Mouse (Mus musculus): ENCODE measurements around the gene Gss. TPM values are rescaled to one million over a fixed set of nuclear protein-coding genes. Genes with fewer than 3 reads are reported as not detected.

The Gss gene
- 14.8 and 15.2 TPM in 2 replicates for polyA plus RNA-seq (2014; fragmentation: Nextera tagmentation; extraction: Ambion mirVana)

DNA sequence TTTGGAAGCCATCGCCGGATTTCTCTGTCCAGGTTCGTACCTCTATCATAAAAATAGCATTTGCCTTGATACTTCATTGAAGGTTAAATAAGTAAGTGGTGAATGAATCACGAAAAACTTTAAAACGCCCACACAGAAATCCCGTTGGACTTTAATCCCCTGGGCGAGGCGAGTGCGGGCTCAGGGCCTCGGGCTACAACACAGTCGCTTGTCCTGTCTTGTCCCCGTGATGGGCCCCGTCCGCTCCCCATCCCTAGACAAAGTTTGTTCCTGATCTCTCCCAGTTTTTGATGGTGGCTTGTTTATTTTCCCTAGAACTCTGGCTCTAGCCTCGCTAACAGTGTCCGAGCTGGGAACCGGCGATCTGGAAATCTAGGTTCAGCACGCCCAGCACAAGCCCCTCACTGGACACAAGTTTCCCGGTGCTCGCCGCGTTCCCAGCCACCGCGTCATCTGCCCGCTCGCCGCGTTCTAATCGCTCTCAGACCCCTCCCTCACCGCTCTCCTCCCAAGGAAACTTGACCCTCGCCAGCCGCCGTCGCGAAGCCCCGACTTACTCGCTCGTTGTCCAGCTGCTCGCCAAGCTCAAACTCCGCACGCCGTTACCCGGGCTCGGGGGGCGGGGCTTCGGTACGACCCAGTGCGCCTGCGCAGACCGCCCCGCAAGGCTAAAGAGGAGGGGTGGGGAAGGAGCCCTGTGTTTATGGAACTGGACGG lies at the start of gene Gss:
Gene Gss, minus strand, starts transcription at position 674 of the 717 bp plus-strand sequence.
- Histone ChIP-seq H3K4me1 (ENCODE audit: control insufficient read depth, insufficient read depth, low read length) (peaks cover 8% of the 10 kb centered on the region; the same call in 1 of the 2 replicates), H3K4me2 (ENCODE audit: low read length) (peak within 1 kb of the TSS; percentile 85), H3K9me3 (ENCODE audit: control insufficient read depth, low read length) (no peaks in the 10 kb centered on the region), H3K9ac (replicated peaks; ENCODE audit: low read length) (peak within 1 kb of the TSS; percentile 70), H3K27me3 (ENCODE audit: control insufficient read depth, insufficient read depth, low read length) (no peaks in the 10 kb centered on the region), H3K36me3 (ENCODE audit: control insufficient read depth, insufficient read depth, low read length) (no peaks in the 10 kb centered on the region), H3K4me3 (replicated peaks; ENCODE audit: low read depth, low read length) (peak within 1 kb of the TSS; percentile 54), H3K27ac (replicated peaks; ENCODE audit: low read depth, low read length) (peak within 1 kb of the TSS; percentile 73)
- DNase-seq, result peak; percentile 98
- WGBS, result under 1% methylated on average over 53 of the region's 53 CpGs
- ATAC-seq (ENCODE audit: low FRiP score, low TSS enrichment), result peak; percentile 92

GRCm38 (mm10) chr2:155641540-155642472 lies 49.2 kb upstream of the Gss start:
- DNase-seq, result peak; percentile 26
- H3K27ac ChIP-seq (replicated peaks; ENCODE audit: low read depth, low read length), result peak overlapping the region; percentile 41; the same call in 1 of the 2 replicates

DNA sequence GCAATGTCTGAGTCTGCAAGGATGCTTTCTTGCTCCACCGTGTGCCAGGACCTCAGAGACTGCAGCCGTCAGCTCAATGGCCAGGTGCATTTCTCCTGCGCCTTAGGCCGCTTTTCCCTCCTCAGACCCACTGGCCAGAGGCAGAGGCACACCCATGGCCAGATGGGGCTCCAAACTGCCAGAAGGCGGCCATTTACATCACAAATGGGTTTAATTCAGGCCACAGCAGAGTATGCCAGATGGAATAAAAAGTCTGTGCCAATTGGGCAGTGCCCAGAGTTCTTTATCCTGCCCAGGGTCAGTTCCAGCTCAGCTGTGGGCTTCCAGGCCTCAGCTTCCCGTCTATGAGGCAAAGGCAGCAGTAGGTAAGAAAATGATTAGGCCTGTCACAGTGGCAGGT lies 48.0 kb upstream of the Gss start:
- ATAC-seq (ENCODE audit: low FRiP score, low TSS enrichment) (no peak; the same call in 1 of the 2 replicates), DNase-seq (no peak)
- Histone ChIP-seq H3K27ac (replicated peaks; ENCODE audit: low read depth, low read length) (no peak overlapping the region), H3K4me1 (ENCODE audit: control insufficient read depth, insufficient read depth, low read length) (no peaks in the 10 kb centered on the region), H3K9ac (replicated peaks; ENCODE audit: low read length) (no peak overlapping the region), H3K4me2 (ENCODE audit: low read length) (no peak overlapping the region), H3K36me3 (ENCODE audit: control insufficient read depth, insufficient read depth, low read length) (peaks cover 99% of the 10 kb centered on the region), H3K9me3 (ENCODE audit: control insufficient read depth, low read length) (no peaks in the 10 kb centered on the region), H3K27me3 (ENCODE audit: control insufficient read depth, insufficient read depth, low read length) (no peaks in the 10 kb centered on the region), H3K4me3 (replicated peaks; ENCODE audit: low read depth, low read length) (no peak overlapping the region)
- WGBS, result 59% methylated on average over 6 of the region's 6 CpGs

More at GRCm38 (mm10) chr2:155641540-155642472, 49.2 kb upstream of the Gss start:
- peak; percentile 40; the same call in 1 of the 2 replicates for ATAC-seq (ENCODE audit: low FRiP score, low TSS enrichment)
- no peaks in the 10 kb centered on the region for H3K9me3 ChIP-seq (ENCODE audit: control insufficient read depth, low read length)
- no peak overlapping the region for H3K4me2 ChIP-seq (ENCODE audit: low read length)
- no peaks in the 10 kb centered on the region for H3K27me3 ChIP-seq (ENCODE audit: control insufficient read depth, insufficient read depth, low read length)
- H3K4me3 ChIP-seq (replicated peaks; ENCODE audit: low read depth, low read length), result no peak overlapping the region
- no peak overlapping the region for H3K9ac ChIP-seq (replicated peaks; ENCODE audit: low read length)
- no peaks in the 10 kb centered on the region for H3K4me1 ChIP-seq (ENCODE audit: control insufficient read depth, insufficient read depth, low read length)
- peaks cover 96% of the 10 kb centered on the region for H3K36me3 ChIP-seq (ENCODE audit: control insufficient read depth, insufficient read depth, low read length)
- WGBS, result 74% methylated on average over 18 of the region's 18 CpGs

DNA sequence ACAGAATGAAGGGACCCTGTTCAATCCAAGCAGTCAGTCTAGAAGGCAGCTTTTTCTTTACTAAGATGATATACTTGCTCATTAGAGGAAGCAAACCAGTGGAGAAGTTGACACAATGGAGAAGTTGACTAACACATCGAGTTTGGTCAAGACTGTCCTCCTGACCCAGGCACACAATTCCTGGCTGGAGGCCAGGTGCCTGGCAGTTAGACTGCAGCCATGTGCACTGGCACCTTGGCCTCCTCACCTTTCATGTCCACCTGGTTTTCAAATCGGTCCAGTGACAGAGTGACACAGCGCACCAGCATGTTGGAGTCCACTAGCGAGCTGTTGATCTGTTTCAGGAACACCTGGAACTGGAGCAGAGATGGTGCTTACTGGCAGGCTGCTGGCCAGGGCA lies 44.8 kb upstream of the Gss start:
- 96% methylated on average over 4 of the region's 4 CpGs for WGBS
- ATAC-seq (ENCODE audit: low FRiP score, low TSS enrichment) (no peak), DNase-seq (no peak)
- Histone ChIP-seq H3K27me3 (ENCODE audit: control insufficient read depth, insufficient read depth, low read length) (peaks cover 17% of the 10 kb centered on the region; the same call in 1 of the 2 replicates), H3K9ac (replicated peaks; ENCODE audit: low read length) (no peak overlapping the region), H3K4me3 (replicated peaks; ENCODE audit: low read depth, low read length) (no peak overlapping the region), H3K4me2 (ENCODE audit: low read length) (no peak overlapping the region), H3K4me1 (ENCODE audit: control insufficient read depth, insufficient read depth, low read length) (no peaks in the 10 kb centered on the region), H3K36me3 (ENCODE audit: control insufficient read depth, insufficient read depth, low read length) (peaks cover 99% of the 10 kb centered on the region), H3K9me3 (ENCODE audit: control insufficient read depth, low read length) (no peaks in the 10 kb centered on the region), H3K27ac (replicated peaks; ENCODE audit: low read depth, low read length) (no peak overlapping the region)

GRCm38 (mm10) chr2:155636881-155637280 lies 44.3 kb upstream of the Gss start:
- ATAC-seq (ENCODE audit: low FRiP score, low TSS enrichment) (no peak), DNase-seq (no peak)
- H3K9ac ChIP-seq (replicated peaks; ENCODE audit: low read length), result no peak overlapping the region
- H3K27me3 ChIP-seq (ENCODE audit: control insufficient read depth, insufficient read depth, low read length), result peaks cover 22% of the 10 kb centered on the region
- no peaks in the 10 kb centered on the region for H3K4me1 ChIP-seq (ENCODE audit: control insufficient read depth, insufficient read depth, low read length)
- no peak overlapping the region for H3K27ac ChIP-seq (replicated peaks; ENCODE audit: low read depth, low read length)
- no peak overlapping the region for H3K4me3 ChIP-seq (replicated peaks; ENCODE audit: low read depth, low read length)
- H3K36me3 ChIP-seq (ENCODE audit: control insufficient read depth, insufficient read depth, low read length), result peaks cover 99% of the 10 kb centered on the region
- H3K9me3 ChIP-seq (ENCODE audit: control insufficient read depth, low read length), result no peaks in the 10 kb centered on the region
- H3K4me2 ChIP-seq (ENCODE audit: low read length), result no peak overlapping the region

- 96% methylated on average over 8 of the region's 8 CpGs for WGBS
- no peak for DNase-seq
- H3K36me3 ChIP-seq (ENCODE audit: control insufficient read depth, insufficient read depth, low read length), result peaks cover 98% of the 10 kb centered on the region
Measured at GRCm38 (mm10) chr2:155635961-155636360, 43.4 kb upstream of the Gss start.

DNA sequence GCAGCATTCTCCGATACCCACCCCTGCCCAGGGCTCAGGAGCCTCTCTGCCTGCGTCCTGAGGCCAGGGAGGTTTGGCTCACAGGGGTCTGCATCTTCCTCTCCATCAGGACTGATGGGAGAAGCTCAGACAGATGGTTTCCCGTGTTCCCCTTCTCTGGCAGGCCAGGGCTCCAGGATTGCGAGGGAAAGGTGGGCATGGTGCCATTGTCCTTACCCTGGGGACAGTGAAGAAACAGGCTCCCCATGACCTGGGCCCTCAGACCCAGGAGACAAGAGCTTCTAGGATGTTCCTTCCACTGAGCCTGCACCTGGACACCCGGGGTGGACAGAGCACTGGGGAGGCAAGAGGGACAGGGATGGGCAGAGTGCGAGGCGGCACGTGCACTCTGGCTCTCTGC lies 42.0 kb upstream of the Gss start:
- Histone ChIP-seq H3K4me2 (ENCODE audit: low read length) (no peak overlapping the region), H3K36me3 (ENCODE audit: control insufficient read depth, insufficient read depth, low read length) (peaks cover 84% of the 10 kb centered on the region), H3K9ac (replicated peaks; ENCODE audit: low read length) (no peak overlapping the region), H3K9me3 (ENCODE audit: control insufficient read depth, low read length) (no peaks in the 10 kb centered on the region), H3K27me3 (ENCODE audit: control insufficient read depth, insufficient read depth, low read length) (peaks cover 44% of the 10 kb centered on the region), H3K4me1 (ENCODE audit: control insufficient read depth, insufficient read depth, low read length) (peaks cover 6% of the 10 kb centered on the region; the same call in 1 of the 2 replicates), H3K27ac (replicated peaks; ENCODE audit: low read depth, low read length) (no peak overlapping the region), H3K4me3 (replicated peaks; ENCODE audit: low read depth, low read length) (no peak overlapping the region)
- ATAC-seq (ENCODE audit: low FRiP score, low TSS enrichment) (no peak), DNase-seq (no peak)
- WGBS, result 91% methylated on average over 8 of the region's 8 CpGs

More at GRCm38 (mm10) chr2:155635961-155636360, 43.4 kb upstream of the Gss start:
- no peaks in the 10 kb centered on the region for H3K4me1 ChIP-seq (ENCODE audit: control insufficient read depth, insufficient read depth, low read length)
- no peaks in the 10 kb centered on the region for H3K9me3 ChIP-seq (ENCODE audit: control insufficient read depth, low read length)
- no peak overlapping the region for H3K4me3 ChIP-seq (replicated peaks; ENCODE audit: low read depth, low read length)
- peaks cover 32% of the 10 kb centered on the region for H3K27me3 ChIP-seq (ENCODE audit: control insufficient read depth, insufficient read depth, low read length)
- no peak overlapping the region for H3K27ac ChIP-seq (replicated peaks; ENCODE audit: low read depth, low read length)
- H3K9ac ChIP-seq (replicated peaks; ENCODE audit: low read length), result no peak overlapping the region
- ATAC-seq (ENCODE audit: low FRiP score, low TSS enrichment), result no peak
- no peak overlapping the region for H3K4me2 ChIP-seq (ENCODE audit: low read length)

- Histone ChIP-seq H3K9ac (replicated peaks; ENCODE audit: low read length) (no peak overlapping the region), H3K27ac (replicated peaks; ENCODE audit: low read depth, low read length) (no peak overlapping the region), H3K9me3 (ENCODE audit: control insufficient read depth, low read length) (no peaks in the 10 kb centered on the region), H3K4me3 (replicated peaks; ENCODE audit: low read depth, low read length) (no peak overlapping the region), H3K4me2 (ENCODE audit: low read length) (no peak overlapping the region), H3K4me1 (ENCODE audit: control insufficient read depth, insufficient read depth, low read length) (peaks cover 12% of the 10 kb centered on the region; the same call in 1 of the 2 replicates), H3K36me3 (ENCODE audit: control insufficient read depth, insufficient read depth, low read length) (peaks cover 76% of the 10 kb centered on the region), H3K27me3 (ENCODE audit: control insufficient read depth, insufficient read depth, low read length) (peaks cover 47% of the 10 kb centered on the region)
- ATAC-seq (ENCODE audit: low FRiP score, low TSS enrichment), result no peak
- DNase-seq, result no peak
- 93% methylated on average over 9 of the region's 9 CpGs for WGBS
Measured at GRCm38 (mm10) chr2:155633731-155634130, 41.1 kb upstream of the Gss start.

All from midbrain, embryonic 14.5 days (tissue).